Mouse (Mus musculus): ENCODE results near the gene Jund.

Gene Jund

GRCm38 (mm10) chr8:70726721-70727120 lies 28.0 kb downstream of the Jund start:
- DNase-seq (ENCODE audit: low spot score) = no peak

DNA sequence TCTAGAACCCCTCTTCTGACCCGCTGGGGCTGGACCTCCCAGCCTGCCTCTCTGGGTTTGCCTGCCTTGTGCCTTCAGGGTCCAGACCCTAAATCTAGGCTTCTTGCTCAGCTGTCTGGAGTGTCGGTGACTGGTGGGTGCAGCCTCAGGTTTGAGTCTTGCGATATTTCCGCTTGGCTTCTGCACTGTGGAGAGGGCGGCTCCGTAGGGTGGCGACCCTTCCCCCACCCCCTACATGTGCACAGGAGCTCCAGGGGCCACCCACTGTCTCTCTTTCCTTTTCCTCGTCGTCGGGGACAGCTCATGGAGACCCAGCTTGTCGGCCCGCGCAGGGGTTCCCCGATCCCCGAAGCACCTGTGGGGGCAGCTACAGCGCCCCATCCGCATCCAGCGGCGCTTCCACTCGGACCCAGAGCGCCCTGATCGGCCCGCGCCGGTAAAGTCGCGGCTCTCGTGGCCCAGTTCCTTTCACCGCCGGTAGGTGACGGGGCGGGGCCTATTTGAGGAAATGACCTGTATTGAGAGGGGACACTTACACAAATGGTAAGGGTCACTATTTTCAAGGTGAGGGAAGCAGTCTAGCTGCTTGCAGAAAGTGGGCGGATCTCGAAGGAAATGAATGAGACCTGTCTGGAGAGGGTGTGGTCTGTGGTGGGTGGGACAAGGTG lies 31.2 kb downstream of the Jund start:
- DNase-seq (ENCODE audit: low spot score) = no peak

- no peak for DNase-seq (ENCODE audit: low spot score)
Measured at GRCm38 (mm10) chr8:70730956-70731355, 32.2 kb downstream of the Jund start.

DNA sequence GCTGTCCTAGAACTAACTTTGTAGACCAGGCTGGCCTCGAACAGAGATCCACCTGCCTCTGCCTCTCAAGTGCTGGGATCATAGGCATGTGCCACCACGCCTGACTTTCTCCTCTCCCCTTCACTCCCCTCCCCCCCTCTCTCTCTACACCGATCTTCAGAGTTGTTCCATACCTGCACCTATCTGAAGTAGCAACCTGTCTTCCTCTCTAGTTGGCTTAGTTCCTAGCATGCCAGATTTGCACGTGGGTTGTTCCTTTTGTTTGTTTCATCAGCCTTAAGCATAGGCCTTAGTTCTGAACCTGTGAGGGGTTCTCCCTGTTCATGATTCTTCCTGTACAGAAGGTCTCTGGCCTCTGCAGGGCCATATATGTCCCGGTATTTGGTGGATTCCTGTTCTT lies 39.0 kb downstream of the Jund start:
- no peak for DNase-seq (ENCODE audit: low spot score)

DNA sequence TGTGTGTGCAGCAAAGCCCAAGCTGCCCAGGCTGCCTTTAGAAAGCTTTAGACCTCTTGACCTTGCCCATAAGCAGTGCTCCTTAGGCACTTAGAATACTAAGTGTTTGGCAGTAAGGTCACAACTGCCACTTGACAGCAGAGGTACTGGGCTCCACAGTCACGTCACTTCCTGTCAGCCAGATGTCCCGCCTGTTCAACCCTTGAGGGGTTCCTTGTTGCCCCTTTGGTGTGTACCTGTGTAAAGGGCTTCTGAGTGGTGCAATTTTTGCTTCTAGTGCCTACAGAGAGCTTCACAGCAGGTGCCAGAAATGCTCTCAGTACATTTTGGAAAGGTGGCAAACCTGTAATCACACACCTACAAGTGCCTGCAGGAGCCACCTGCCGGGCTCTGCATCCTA lies 39.5 kb downstream of the Jund start:
- DNase-seq (ENCODE audit: low spot score) = no peak

- DNase-seq (ENCODE audit: low spot score) = no peak
Measured at GRCm38 (mm10) chr8:70741661-70742060, 42.9 kb downstream of the Jund start.

DNA sequence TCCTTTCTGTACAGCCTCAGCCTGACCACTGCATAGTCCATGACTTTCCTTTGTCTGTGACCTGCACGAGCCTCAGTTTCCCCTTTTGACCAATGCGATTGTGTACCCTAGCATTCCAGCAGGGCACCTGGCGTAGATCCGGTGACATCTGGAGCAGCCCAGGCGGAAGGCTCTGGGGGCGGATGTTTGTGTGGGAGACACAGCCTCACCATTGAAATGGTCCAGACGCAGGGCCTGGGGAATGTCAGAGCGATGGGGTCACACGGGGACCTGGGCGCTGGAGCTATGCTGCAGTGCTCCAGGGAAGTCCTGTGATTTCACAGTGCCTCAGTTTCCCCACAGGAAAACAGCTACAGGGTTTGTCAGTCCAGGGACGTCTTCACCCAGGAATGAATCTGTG lies 43.4 kb downstream of the Jund start:
- no peak for DNase-seq (ENCODE audit: low spot score)

DNA sequence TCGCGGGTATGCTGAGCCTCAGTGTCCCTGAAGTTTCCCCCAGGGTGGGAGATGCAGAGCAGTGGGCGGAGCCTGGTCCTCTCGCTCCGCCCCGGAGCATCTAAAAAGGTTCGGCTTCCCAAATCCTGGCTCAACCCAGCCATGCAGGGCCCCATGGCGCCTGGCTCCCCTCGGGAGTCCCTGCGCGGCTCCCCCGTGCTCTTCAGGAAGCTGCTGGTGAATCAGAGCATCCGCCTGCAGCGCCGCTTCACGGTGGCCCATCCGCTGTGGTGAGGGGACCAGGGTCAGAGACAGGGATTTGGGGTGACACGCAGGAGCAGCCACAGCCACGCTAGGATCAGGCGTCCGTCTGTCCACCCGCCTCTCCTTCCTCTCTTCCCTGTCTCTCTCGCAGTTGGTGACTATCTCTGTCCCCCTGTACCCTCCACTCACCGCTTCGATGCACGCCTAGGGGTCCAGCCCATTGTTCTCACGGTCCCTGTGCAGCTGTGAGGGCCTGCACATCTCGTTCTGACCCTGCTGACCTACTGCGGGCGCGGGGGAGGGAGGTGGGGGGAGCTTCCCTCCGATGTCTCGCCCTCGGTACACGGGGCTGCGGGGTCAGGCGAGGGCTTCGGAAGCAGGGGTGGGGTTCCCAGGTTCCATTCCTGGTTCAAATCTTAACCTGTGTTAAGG lies 44.4 kb downstream of the Jund start:
- DNase-seq (ENCODE audit: low spot score) = no peak

DNA sequence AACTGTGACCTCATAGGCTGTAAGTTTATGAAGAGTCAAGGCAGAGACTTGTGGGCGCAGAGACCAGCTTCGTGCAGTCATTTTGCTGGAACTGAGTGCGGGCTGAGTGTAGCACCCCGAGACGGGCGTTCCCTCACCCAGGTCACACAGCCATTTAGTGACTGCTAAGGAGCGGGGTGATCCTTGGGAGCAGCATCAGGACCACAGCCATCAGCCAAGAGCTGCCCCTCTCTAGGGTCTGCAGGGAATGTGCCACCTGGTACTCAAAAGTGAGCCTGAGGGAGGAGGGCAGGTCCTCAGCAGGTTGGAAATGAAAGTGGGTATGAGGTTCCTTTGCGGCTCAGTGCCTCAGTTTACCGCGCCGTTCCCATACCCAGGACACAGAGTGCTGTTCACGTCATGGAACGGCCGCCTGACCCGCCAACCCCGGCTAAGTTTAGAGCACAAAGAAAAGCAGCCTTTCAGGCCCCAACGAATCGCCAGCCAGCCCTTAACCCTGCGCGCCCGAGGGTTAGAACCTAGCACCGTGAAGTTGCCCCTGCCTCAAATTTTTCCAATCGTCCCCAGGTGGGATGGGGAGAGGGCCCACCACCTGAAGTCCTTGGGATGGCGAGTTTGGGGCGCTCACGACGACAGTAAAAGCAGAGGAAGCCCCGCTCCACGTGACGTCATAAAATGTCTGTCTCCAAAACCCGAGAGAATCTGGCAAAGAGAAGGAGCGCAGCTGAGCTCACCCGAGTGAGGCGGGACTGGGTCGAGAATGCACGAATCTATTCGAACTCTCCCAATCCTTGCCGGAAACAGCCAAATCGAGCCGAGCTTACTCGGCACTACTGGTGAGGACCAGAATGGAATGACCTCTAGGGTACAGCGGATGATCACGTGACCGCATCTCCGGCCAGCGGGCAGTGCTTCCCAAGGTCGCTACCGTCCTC lies 45.2 kb downstream of the Jund start:
- no peak for DNase-seq (ENCODE audit: low spot score)

DNA sequence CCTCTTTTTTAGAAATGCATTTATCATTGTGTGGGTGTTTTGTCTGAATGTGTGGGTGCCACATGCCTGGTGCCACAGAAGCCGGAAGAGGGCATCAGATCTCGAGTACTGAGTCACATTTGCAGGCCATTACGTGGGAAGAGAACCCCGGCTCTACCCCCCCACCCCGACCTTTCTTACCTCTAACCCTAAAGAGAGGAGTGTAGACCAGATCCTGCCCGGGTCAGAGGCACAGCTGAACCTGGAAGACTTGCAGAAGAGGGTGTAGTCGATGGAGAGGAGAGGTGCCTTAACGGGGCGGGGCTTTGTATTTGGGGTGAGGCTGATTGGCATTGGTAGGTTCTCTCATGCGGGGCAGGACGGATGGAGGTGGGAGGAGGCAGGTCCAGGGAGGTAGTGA lies 46.1 kb downstream of the Jund start:
- DNase-seq (ENCODE audit: low spot score) = no peak

GRCm38 (mm10) chr8:70745691-70746220 lies 47.0 kb downstream of the Jund start:
- no peak for DNase-seq (ENCODE audit: low spot score)

DNA sequence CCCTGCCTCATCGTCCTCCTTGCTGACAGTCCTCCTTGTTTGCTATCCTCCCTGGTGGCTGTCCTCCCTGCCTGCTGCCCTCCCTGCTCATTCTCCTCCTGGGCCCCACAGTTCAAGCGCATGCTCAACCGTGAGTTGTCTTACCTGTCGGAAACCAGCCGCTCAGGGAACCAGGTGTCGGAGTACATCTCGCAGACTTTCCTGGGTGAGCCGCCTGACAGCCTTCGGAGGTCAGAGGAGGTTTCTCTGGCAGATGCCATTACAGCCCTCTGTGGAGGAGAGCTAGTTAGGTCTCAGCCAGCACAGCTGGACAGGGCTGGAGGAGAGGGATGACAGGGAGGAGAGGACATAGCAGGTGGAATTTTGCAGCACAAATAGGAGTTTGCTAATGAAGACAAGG lies 47.9 kb downstream of the Jund start:
- DNase-seq (ENCODE audit: low spot score) = no peak

GRCm38 (mm10) chr8:70747211-70747890 lies 48.6 kb downstream of the Jund start:
- no peak for DNase-seq (ENCODE audit: low spot score)

DNA sequence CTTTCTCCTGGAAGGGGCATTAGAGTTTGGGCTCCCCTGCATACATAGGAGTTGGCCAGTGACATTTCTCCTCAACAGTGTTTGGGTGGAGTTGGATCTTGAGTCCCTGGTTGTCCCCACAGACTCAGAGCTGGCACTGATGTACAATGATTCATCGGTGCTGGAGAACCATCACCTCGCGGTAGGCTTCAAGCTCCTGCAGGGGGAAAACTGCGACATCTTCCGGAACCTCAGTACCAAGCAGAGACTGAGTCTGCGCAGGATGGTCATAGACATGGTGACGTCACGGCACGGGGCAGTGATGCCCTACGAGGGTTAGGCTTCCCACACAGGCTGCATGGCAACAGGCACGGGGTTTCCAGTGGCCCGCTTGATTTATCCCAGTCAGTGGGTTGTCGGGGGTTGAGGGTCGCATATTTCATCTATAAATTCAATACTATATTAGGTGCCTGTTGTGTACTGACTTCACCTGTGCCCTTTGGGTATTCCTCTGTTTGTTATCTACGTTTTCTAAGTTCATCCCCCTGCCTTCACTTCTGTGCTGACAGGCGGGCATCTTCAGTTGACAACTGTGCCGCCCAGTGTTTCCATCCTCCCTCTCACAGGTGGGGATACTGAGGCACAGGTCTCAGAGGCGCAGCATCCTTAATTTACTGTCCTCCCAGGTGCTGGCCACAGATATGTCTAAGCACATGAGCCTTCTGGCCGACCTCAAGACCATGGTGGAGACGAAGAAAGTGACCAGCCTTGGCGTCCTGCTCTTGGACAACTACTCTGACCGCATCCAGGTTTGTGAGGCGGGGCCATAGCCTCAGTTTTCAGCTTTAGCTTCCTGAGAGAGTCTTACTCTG lies 49.7 kb downstream of the Jund start:
- no peak for DNase-seq (ENCODE audit: low spot score)

DNA sequence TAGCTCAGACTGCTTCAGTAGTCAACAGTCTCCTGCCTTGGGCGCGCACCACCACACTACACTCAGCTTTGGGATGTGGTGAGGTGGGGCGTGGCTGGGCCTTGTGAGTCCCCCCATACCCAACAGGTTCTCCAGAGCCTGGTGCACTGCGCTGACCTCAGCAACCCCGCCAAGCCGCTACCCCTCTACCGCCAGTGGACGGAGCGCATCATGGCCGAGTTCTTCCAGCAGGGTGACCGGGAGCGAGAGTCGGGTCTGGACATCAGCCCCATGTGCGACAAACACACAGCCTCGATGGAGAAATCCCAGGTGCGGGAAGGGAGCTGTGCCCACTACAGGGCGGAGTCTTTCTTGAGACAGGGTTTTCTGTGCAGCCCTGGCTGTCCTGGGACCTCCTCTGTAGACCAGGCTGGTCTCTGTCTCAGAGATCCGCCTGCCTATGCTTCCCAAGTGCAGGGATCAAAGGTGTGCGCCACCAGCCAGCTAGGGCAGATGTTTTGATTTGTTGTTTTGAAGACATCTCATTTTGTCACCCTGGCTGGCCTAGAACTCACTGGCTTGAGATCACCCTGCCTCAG lies 50.4 kb downstream of the Jund start:
- no peak for DNase-seq (ENCODE audit: low spot score)

Data from ovary, postnatal 14 days (tissue).